Mouse (Mus musculus) adrenal gland, postnatal 10 days (tissue): ENCODE measurements at regions not wholly inside any gene's neighbourhood (a gene's known extent, or its start where the extent isn't known, plus 50 kb on each side); places are given as distances from the start of the nearest gene placed in this dataset.
A peak's percentile ranks its signal among the peaks of the same experiment; 100 is the strongest.

Source experiments
- DNase-seq: peaks from one replicate; pipeline ENCODE4 v3.0.0; 2021; ENCODE audit warnings: mixed read lengths

DNA sequence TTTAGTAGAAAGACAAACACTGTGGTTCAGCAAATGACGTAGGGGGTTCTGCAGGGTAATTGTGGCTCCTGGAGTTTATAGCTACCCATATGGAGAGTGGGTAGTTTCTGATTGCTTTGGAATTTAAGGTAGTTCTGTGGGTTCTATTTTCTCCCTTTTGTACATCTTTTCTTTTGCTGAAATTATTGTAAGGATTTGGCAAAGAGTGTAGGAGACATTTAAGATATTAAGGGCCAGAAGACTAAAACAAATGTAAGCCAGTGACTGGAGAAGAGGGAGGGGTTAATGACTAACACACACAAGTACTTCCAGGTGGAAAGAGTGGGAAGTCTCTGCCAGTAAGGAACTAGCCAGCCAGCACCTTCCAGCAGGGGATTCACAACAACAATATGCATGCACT is 318.9 kb upstream of the Sox9 start:
- DNase-seq: no peak

DNA sequence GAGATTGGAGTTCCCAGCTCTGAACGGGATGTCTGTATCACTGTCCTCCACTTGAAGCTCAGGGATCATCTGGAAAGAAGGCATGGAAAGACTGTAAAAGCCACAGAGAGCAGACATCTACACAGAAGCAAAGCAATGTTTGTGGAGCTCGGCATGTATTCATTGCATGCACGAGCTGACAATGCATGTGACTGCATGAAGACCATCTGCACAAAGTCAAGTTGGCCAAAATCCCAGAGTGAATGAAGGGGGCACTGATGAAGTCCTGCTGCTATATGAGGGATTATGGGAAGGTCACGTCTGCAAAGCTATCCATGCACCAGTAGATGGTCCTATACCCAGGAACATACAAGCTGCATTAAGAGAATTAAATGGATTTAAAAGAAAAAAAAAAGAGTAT is 317.6 kb upstream of the Sox9 start:
- DNase-seq: no peak

DNA sequence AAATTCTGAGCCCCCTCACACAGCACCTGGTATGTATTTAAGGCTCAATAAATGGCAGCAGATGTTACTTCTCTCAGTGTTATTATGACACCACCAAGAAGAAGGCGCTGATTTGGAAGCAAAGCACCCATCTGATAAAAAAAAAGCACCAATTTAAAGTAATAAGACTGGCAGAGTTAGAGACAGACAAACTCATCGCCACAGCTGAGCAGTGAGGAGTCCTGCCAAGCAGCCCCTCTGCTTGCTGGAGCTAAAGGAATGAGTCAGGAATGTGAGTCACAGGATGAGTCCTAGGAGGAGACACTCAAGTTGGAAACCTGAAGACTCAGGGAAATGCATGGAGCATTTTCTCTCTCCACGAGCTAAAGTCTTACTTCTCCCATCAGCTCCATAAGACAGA is 311.7 kb upstream of the Sox9 start:
- no peak for DNase-seq

- DNase-seq: no peak
Observed at GRCm38 (mm10) chr11:112473237-112473636, 308.8 kb upstream of the Sox9 start.

GRCm38 (mm10) chr11:112473681-112474080 is 308.3 kb upstream of the Sox9 start:
- peak; percentile 3 for DNase-seq

GRCm38 (mm10) chr11:112480360-112480759 is 301.7 kb upstream of the Sox9 start:
- no peak for DNase-seq

GRCm38 (mm10) chr11:112501781-112502180 is 280.2 kb upstream of the Sox9 start:
- no peak for DNase-seq

GRCm38 (mm10) chr11:112519076-112519475 is 262.9 kb upstream of the Sox9 start:
- DNase-seq: no peak

- DNase-seq: no peak
Observed at GRCm38 (mm10) chr11:112524983-112525382, 257.0 kb upstream of the Sox9 start.

DNA sequence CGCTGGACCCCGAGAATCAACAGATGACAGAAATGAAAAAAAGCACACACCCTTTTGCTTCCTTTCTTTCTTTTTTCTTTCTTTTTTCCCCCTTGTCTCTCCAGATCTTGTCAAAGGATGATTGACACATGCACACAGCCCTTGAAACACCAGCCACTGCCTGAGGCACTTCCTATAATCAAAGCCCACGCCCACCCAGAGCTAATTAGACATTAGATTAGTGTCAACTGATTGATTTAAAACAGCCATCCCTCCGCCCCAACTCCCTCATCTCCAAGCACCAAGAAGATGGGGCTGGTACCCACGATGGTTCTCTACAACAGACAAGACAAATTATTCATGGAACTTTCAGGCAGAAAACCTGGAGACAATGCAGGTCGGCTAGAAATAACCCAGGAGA is 239.5 kb upstream of the Sox9 start:
- DNase-seq: no peak

DNA sequence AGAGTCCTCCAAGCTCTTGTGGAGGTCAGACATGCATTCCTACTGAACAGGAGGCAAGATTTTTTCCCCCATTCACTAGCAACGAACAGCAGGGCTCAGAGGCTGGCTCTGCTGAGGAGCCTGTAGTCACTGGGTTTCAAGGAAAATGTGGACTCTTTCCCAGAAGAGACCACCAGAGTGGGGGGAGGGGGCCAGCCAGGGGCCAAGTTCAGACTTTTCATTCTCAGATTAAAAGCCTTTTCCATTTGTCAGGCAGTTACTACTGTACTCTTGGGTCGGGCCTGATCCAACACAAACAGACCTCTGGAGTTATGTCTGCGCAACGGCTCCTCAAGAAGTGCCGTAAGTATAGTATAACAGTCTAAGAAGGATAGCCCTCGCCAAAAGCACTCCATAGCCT is 238.6 kb upstream of the Sox9 start:
- DNase-seq: no peak

DNA sequence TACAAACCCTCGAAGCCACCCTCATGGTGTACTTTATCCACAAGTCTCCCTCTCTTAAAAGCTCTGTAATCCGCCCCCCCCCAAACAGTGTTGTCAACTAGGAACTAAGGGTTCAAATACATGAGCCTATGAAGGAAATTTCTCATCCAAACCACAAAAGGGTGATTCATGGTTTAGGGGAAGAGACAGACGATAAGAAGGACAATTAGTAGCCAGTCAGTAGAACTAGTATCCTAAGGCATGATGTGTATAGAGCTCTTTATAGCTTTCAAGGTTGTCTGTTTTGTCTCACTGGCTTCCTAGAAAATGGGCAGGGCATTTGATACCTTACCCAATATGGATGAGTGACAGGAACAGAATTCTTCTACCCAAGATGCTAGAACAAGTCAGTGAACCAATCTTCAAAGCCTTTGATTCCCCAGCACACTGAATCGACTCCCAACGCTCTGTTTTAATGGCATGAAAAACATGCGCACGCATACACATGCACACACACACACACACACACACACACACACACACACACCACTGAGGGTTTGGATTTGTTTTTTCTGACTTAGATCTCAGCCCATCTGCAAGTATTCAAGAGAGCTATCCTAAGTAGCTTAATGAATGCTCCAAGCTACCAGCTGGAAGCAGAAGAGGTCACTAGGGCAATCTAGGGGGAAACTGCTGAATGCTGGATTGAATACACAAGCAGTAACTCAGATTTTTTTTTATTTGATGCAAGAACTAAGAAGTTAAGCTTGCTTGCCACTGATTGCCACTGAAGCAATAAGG is 236.6 kb upstream of the Sox9 start:
- no peak for DNase-seq

DNA sequence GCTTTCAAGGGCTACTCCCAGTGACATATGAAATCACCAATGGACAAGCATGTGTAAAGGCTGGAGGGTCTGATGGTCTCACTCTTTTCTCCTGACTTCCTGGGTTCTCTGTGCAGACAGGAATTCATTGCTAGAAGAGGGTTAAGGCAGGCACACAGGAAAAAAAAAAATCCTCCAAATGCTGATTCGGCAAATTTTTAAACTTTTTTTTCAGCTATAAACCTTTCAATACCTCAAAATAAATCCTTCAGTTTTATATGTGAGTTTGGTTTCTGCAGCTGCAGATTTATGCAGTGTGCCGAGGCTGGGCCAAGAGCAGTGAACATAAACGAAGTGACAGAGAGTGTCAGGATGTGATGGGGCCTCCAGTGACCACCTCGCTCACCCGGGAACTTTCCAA is 235.9 kb upstream of the Sox9 start:
- DNase-seq: no peak

DNA sequence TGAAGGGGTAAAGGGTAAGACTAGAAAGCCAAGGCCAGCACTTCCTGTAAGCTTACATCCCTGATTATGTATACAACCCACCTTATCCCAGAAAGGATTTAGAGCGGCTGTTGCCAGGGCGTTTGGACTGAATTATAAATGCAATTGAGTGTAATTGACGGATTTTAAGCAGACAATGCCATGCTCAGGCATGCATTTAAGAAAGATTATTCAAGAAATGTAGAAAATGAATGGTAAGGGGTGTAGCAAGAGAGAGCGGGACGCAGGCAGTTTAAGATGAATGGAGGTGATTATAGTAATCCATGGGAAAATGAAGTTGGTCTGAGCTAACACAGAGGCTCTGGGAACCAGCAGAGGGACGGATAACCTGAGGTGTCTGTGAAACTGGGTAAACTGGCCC is 229.2 kb upstream of the Sox9 start:
- DNase-seq: no peak

DNA sequence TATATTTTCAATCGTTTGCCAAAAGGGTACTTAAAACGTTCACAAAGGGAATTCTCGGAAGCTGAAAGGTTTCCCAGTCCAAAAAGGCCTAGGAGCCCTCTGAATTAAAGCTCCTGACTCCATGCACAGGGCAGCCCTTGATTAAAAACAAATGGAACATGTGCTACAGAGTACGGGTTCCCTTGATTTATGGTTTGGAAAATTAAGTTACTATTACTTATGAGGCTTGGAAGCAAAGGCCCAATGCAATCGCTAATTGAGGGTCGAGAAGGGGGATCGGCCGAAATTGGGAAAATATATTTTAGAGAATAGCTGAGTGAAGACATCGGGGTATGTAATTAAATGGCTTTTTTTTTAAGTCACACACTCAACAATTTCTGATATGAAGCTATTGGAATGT is 219.0 kb upstream of the Sox9 start:
- DNase-seq: no peak

GRCm38 (mm10) chr11:112564706-112565215 is 217.3 kb upstream of the Sox9 start:
- no peak for DNase-seq

DNA sequence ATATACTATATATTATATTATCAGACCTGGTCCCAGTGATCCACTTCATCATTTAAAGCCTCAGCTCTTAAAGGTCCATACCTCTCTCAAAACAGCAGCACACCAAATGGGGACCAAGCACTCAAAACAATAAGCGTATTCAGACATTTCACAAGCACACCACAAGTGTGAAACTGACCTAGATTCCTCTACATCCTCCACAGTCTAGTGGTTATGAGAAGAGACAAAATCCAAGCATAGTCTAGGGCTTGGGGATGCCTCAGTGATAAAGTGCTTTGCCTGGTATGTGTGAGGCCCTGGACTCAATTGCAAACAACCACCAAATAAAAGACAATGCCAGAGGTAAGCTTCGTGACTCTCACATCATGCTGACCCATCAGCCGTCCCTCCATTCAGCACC is 216.0 kb upstream of the Sox9 start:
- no peak for DNase-seq

- DNase-seq: no peak
Observed at GRCm38 (mm10) chr11:112587386-112587785, 194.6 kb upstream of the Sox9 start.

- no peak for DNase-seq
Observed at GRCm38 (mm10) chr11:112588088-112588487, 193.9 kb upstream of the Sox9 start.

GRCm38 (mm10) chr11:112590214-112590613 is 191.8 kb upstream of the Sox9 start:
- no peak for DNase-seq

GRCm38 (mm10) chr11:112592411-112593020 is 189.5 kb upstream of the Sox9 start:
- no peak for DNase-seq

GRCm38 (mm10) chr11:112593821-112594220 is 188.2 kb upstream of the Sox9 start:
- DNase-seq: no peak

DNA sequence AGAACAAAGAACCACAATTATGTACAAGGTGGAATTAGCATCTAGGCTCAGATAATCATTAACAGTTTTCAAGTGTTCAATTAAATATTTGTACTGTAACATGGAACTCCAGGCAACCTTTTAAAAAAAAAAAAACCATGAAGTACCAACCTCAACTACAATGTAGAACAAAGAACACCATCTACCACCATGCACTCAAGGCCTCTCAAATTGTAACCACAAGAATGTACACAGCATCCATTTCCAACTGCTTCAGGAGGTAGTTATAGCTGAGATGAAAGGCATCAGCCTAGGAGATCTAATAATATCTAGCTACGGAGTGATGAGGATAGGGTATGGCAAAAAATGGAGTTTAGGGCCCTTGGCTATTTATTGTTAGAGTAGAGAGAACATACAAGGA is 174.7 kb upstream of the Sox9 start:
- DNase-seq: no peak

DNA sequence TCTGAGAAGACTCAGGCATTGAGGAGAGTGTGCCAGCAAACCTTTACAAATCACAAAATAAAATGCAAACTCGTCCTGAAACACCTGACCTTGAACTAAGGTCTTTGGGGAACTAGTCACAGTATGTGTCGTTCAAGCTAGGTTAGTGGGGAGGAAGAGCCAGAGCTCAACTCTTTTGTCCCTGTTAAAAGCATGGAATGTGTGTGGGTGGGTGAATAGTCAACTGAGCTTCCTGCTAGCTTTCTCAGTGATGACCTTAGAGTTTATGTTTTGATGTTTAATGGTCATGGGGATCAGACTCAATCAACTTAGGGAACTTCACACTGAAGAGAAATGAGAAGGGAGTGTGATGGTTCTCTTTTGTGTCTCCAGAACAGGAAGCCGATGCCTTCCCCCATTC is 172.7 kb upstream of the Sox9 start:
- DNase-seq: no peak
